Mouse (Mus musculus) limb, embryonic 11.5 days (tissue): ENCODE results near the gene Zbtb20. TPM values are rescaled to one million over a fixed set of nuclear protein-coding genes. Genes with fewer than 3 reads are reported as not detected.
"Not testable (repeated sequence)": the region's sequence is repeated elsewhere in the genome, so short reads cannot be mapped to it uniquely, and the experiment has no call there.

Experiments
- ATAC-seq: fragments of 200-750 bp; cut with Nextera tagmentation; 2 replicates; pipeline ENCODE4 v1.8.0; 2017; ENCODE audit warnings: low read depth; ENCODE audit not compliant: insufficient number of reproducible peaks, low FRiP score, low TSS enrichment
- DNase-seq: peaks from one replicate; pipeline ENCODE4 v3.0.0-alpha.2; 2015; ENCODE audit warnings: low spot score
- H3K27ac ChIP-seq: fragments of 300-500 bp; sonication (generic); replicated peaks from 2 replicates; pipeline ENCODE4 v1.5.1; 2014; ENCODE audit warnings: low read depth, mild to moderate bottlenecking, low read length
- H3K27me3 ChIP-seq: fragments of 300-500 bp; sonication (generic); 2 replicates; pipeline ENCODE4 v1.6.1; 2014; ENCODE audit warnings: mild to moderate bottlenecking, low read length, mixed read lengths; ENCODE audit not compliant: control insufficient read depth, insufficient read depth
- H3K36me3 ChIP-seq: fragments of 300-500 bp; sonication (generic); 2 replicates; pipeline ENCODE4 v1.6.1; 2014; ENCODE audit warnings: mild to moderate bottlenecking, low read length, moderate library complexity, mixed read lengths; ENCODE audit not compliant: control insufficient read depth, insufficient read depth
- H3K4me1 ChIP-seq: fragments of 300-500 bp; sonication (generic); 2 replicates; pipeline ENCODE4 v1.6.1; 2014; ENCODE audit warnings: low read length, mixed read lengths; ENCODE audit not compliant: control insufficient read depth, insufficient read depth
- H3K4me2 ChIP-seq: fragments of 300-500 bp; sonication (generic); 2 replicates; pipeline ENCODE4 v1.6.1; 2014; ENCODE audit warnings: low read depth, mild to moderate bottlenecking, moderate library complexity; ENCODE audit not compliant: severe bottlenecking
- H3K4me3 ChIP-seq: fragments of 300-500 bp; sonication (generic); 2 replicates; pipeline ENCODE4 v1.5.1; 2014; ENCODE audit warnings: low read depth, low read length
- H3K9ac ChIP-seq: fragments of 300-500 bp; sonication (generic); 2 replicates; pipeline ENCODE4 v1.6.1; 2014; ENCODE audit warnings: mild to moderate bottlenecking, low read length
- H3K9me3 ChIP-seq: fragments of 300-500 bp; sonication (generic); 2 replicates; pipeline ENCODE4 v1.6.1; 2016; ENCODE audit warnings: low read length; ENCODE audit not compliant: control insufficient read depth
- WGBS: fragments of 180-500 bp; shearing (Covaris S2); extraction: QIAGEN DNeasy Blood & Tissue Kit; methylation state at CpG from one replicate; pipeline ENCODE4 v1.1.7; 2014; 5-methylcytosine and 5-hydroxymethylcytosine counted together
- polyA plus RNA-seq: library from polyadenylated mRNA; unstranded; fragments of >200 nt; fragmentation: Nextera tagmentation; extraction: Ambion mirVana; gene quantifications from 2 replicates; pipeline ENCODE4 v1.2.1, GENCODE M21; 2014

Gene Zbtb20
- polyA plus RNA-seq, 1 experiment from 2014 or later: 12.9 TPM

GRCm38 (mm10) chr16:42914457-42915085, 38.9 kb downstream of the Zbtb20 start:
- 49% methylated on average over 8 of the region's 8 CpGs for WGBS
- ATAC-seq: peak; percentile 57; the same call in 1 of the 2 replicates

GRCm38 (mm10) chr16:42919992-42920760, 44.5 kb downstream of the Zbtb20 start:
- H3K27me3 ChIP-seq: no peaks in the 10 kb centered on the region
- H3K4me2 ChIP-seq: no peak overlapping the region
- H3K4me1 ChIP-seq: peaks cover 3% of the 10 kb centered on the region; the same call in 1 of the 2 replicates
- no peak overlapping the region for H3K9ac ChIP-seq
- 81% methylated on average over 5 of the region's 5 CpGs for WGBS
- H3K4me3 ChIP-seq: no peak overlapping the region
- no peaks in the 10 kb centered on the region for H3K36me3 ChIP-seq
- DNase-seq (no peak), ATAC-seq (no peak)
- H3K9me3 ChIP-seq: no peaks in the 10 kb centered on the region
- H3K27ac ChIP-seq: no peak overlapping the region

More at GRCm38 (mm10) chr16:42914457-42915085, 38.9 kb downstream of the Zbtb20 start:
- H3K27ac ChIP-seq: no peak overlapping the region
- no peak overlapping the region for H3K9ac ChIP-seq
- no peaks in the 10 kb centered on the region for H3K9me3 ChIP-seq
- no peak overlapping the region for H3K4me2 ChIP-seq
- H3K4me1 ChIP-seq: no peaks in the 10 kb centered on the region
- no peak overlapping the region for H3K4me3 ChIP-seq
- peak; percentile 64 for DNase-seq
- H3K27me3 ChIP-seq: no peaks in the 10 kb centered on the region
- no peaks in the 10 kb centered on the region for H3K36me3 ChIP-seq

- WGBS: 53% methylated on average over 4 of the region's 4 CpGs
- Histone ChIP-seq H3K27ac (no peak overlapping the region), H3K4me2 (no peak overlapping the region), H3K9ac (no peak overlapping the region), H3K4me1 (peaks cover 3% of the 10 kb centered on the region; the same call in 1 of the 2 replicates), H3K4me3 (no peak overlapping the region), H3K9me3 (no peaks in the 10 kb centered on the region), H3K36me3 (no peaks in the 10 kb centered on the region), H3K27me3 (no peaks in the 10 kb centered on the region)
- DNase-seq (no peak), ATAC-seq (no peak)
Observed at GRCm38 (mm10) chr16:42921436-42921835, 45.8 kb downstream of the Zbtb20 start.

GRCm38 (mm10) chr16:42938211-42938610, 62.5 kb downstream of the Zbtb20 start:
- H3K27ac ChIP-seq: no peak overlapping the region
- H3K9ac ChIP-seq: no peak overlapping the region
- H3K4me3 ChIP-seq: no peak overlapping the region
- ATAC-seq (no peak), DNase-seq (no peak)
- 75% methylated on average over 2 of the region's 2 CpGs for WGBS
- H3K36me3 ChIP-seq: no peaks in the 10 kb centered on the region
- H3K9me3 ChIP-seq: no peaks in the 10 kb centered on the region
- no peaks in the 10 kb centered on the region for H3K4me1 ChIP-seq
- no peak overlapping the region for H3K4me2 ChIP-seq
- no peaks in the 10 kb centered on the region for H3K27me3 ChIP-seq

GRCm38 (mm10) chr16:42947016-42947415, 71.3 kb downstream of the Zbtb20 start:
- 68% methylated on average over 4 of the region's 4 CpGs for WGBS
- Histone ChIP-seq H3K27ac (no peak overlapping the region), H3K4me3 (no peak overlapping the region), H3K9ac (no peak overlapping the region), H3K4me1 (no peaks in the 10 kb centered on the region), H3K4me2 (no peak overlapping the region), H3K36me3 (no peaks in the 10 kb centered on the region), H3K27me3 (no peaks in the 10 kb centered on the region), H3K9me3 (no peaks in the 10 kb centered on the region)
- ATAC-seq: no peak
- no peak for DNase-seq

GRCm38 (mm10) chr16:42955401-42955800, 79.7 kb downstream of the Zbtb20 start:
- not testable (repeated sequence) for DNase-seq, H3K9me3 ChIP-seq, H3K9ac ChIP-seq, H3K4me3 ChIP-seq, H3K4me2 ChIP-seq, H3K36me3 ChIP-seq, ATAC-seq, H3K27ac ChIP-seq, H3K4me1 ChIP-seq, H3K27me3 ChIP-seq
- WGBS: 96% methylated on average over 17 of the region's 17 CpGs

GRCm38 (mm10) chr16:42972872-42973271, 97.2 kb downstream of the Zbtb20 start:
- Histone ChIP-seq H3K4me2 (no peak overlapping the region), H3K27me3 (no peaks in the 10 kb centered on the region)
- 86% methylated on average over 2 of the region's 2 CpGs for WGBS

GRCm38 (mm10) chr16:42998896-42999295, 123.2 kb downstream of the Zbtb20 start:
- Histone ChIP-seq H3K4me3 (no peak overlapping the region), H3K27ac (no peak overlapping the region), H3K9me3 (no peaks in the 10 kb centered on the region), H3K4me2 (no peak overlapping the region), H3K36me3 (no peaks in the 10 kb centered on the region), H3K9ac (no peak overlapping the region), H3K4me1 (no peaks in the 10 kb centered on the region), H3K27me3 (no peaks in the 10 kb centered on the region)
- no peak for DNase-seq
- ATAC-seq: no peak
- 84% methylated on average over 1 of the region's 1 CpGs for WGBS

More at GRCm38 (mm10) chr16:42972872-42973271, 97.2 kb downstream of the Zbtb20 start:
- DNase-seq (no peak), ATAC-seq (no peak)
- Histone ChIP-seq H3K9ac (no peak overlapping the region), H3K9me3 (no peaks in the 10 kb centered on the region), H3K27ac (no peak overlapping the region), H3K4me3 (no peak overlapping the region), H3K36me3 (no peaks in the 10 kb centered on the region), H3K4me1 (no peaks in the 10 kb centered on the region)
